Mouse (Mus musculus) liver, embryonic 14.5 days (tissue): ENCODE results near the gene Prame.

Experiments
- CTCF ChIP-seq: IDR thresholded peaks from 2 replicates; pipeline ENCODE4 v1.5.1; 2016; ENCODE audit warnings: antibody characterized with exemption, low read depth, control low read depth
- EP300 ChIP-seq: IDR thresholded peaks from 2 replicates; pipeline ENCODE4 v1.6.1; 2016; ENCODE audit warnings: antibody characterized with exemption, low read depth

- TF ChIP-seq CTCF (no peak), EP300 (no peak)
Observed at GRCm38 (mm10) chrX:135627605-135628004, at the start of gene Prame.
